Mouse (Mus musculus) hematopoietic stem cell, adult 5-6 weeks (primary cell): ENCODE data around the gene Kcnrg. TPM values are rescaled to one million over a fixed set of nuclear protein-coding genes. Genes with fewer than 3 reads are reported as not detected.
"Not testable (repeated sequence)": the region's sequence is repeated elsewhere in the genome, so short reads cannot be mapped to it uniquely, and the experiment has no call there.

Source experiments
- ATAC-seq, 2 experiments: fragments of 125-278 bp in 1 of 2; replicated peaks in 1 of 2; 2 replicates each; pipeline ENCODE4 v1.8.0; 2016 to 2017; ENCODE audit warnings: inconsistent platforms in 2 of 2, mild to moderate bottlenecking in 2 of 2, moderate number of reproducible peaks in 2 of 2, low read depth in 1 of 2, moderate TSS enrichment in 1 of 2; ENCODE audit not compliant: low FRiP score in 2 of 2, poor library complexity in 2 of 2, severe bottlenecking in 2 of 2, insufficient read depth in 1 of 2, low TSS enrichment in 1 of 2
- total RNA-seq: library from RNA; stranded (forward); fragments of 172-1452, 232-1000 nt; gene quantifications from 2 replicates; pipeline ENCODE4 v1.2.3, GENCODE M21; 2017

The Kcnrg gene
- 0.94 and 2.6 TPM in 2 replicates for total RNA-seq

DNA sequence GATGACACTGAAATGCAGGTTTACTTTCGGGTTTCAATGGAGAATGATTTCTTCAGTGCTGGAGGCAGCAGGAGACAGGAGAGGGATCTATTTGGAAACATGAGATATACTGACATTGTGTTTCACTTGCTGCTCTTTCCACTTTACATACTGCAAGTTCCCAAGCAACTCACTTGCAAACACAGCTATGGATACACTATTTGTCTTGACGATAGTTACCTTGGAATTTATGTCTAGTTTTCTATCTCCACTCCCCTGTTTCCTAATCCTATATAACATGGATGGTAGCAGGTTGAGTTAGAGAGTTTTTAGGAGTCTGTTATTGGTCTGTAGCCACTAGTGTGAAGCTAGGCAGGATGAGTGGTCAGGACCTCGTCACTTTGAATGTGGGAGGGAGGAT is at the start of gene Kcnrg:
Kcnrg (plus strand) TSS at position 301 of the 400 bp plus-strand sequence.
- no peak for ATAC-seq

DNA sequence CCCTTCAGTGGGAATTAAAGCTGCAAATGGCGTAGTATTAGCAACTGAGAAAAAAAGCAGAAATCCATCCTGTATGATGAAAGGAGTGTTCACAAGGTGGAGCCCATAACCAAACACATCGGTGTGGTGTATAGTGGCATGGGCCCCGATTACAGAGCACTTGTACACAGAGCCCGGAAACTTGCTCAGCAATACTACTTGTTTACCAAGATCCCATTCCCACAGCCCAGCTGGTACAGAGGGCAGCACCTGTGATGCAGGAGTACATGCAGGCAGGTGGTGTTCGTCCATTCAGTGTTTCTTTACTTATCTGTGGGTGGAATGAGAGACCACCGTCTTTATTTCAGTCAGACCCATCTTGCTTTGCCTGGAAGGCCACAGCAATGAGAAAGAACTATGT is 48.4 kb upstream of the Kcnrg start:
- no peak for ATAC-seq

DNA sequence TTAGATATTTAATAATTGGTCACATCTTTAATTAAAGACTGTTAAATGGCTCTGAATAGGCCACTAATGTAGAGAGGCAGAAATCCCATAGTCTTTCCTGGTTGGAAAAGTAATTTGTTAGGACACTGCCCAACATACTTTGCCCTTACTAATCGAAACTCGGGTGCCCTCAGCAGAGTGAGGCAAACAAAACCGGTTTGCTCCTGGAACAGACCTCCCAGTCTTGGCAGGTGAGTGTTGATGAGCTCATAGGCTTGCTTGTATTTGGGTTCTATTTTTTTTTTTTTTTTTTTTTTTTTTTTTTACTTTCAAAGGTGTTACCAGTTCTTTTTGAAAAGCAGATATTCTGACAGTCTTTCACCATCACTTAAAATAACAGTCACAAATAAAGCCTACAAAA is 47.4 kb upstream of the Kcnrg start:
- no peak for ATAC-seq

DNA sequence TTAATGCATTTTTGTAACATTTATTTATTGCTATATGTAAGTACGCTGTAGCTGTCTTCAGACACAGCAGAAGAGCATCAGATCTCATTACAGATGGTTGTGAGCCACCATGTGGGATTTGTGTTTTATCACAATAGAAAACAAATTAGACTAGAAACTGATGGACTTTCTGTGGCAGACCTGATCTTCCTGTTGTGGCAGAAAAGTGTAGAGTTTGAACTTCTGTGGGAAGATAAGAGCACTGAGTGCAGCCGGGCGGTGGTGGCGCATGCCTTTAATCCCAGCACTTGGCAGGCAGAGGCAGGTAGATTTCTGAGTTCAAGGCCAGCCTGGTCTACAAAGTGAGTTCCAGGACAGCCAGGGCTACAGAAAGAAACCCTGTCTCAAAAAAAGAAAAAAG is 41.0 kb upstream of the Kcnrg start:
- ATAC-seq: not testable (repeated sequence)

DNA sequence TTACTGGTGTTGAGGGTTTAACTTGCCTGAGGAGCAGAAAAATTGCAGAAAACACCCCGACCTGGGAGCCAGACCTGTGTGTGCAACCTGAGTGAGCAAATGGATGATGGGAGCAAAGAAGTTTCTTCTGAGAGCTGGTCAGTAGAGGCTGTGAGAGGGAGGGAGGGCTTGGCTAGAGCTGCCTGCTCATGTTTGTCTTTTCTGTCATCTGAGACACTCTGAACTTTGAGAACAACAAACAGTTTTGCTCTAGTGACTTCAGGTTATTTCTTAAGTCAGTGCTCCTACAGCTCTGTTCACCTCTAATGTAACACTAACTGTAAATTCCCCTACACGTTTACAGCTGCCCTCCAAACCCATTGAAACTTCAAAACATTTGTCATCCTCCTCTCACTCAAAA is 37.9 kb upstream of the Kcnrg start:
- ATAC-seq: no peak

DNA sequence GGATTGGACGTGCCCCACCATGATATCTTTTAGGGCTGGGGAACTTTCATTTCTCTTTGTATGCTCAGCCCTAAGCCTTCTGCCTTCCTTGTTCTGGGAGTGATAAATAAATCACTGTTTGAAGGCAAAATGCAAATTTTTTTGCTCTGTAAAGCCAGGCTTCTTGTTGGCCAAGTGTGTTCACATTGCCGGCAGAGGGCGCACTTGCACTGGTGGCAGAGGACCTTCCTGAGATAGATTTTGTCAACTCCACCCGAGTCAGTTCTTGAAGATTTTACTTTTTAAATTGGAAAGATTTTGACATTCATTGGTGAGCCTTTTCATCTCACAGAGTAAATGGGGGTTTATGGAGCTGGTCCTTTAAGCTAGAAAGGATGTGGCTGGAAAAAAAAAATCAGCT is 35.9 kb upstream of the Kcnrg start:
- ATAC-seq: peak; percentile 65 to 75; a peak in 2 of 4 replicates

DNA sequence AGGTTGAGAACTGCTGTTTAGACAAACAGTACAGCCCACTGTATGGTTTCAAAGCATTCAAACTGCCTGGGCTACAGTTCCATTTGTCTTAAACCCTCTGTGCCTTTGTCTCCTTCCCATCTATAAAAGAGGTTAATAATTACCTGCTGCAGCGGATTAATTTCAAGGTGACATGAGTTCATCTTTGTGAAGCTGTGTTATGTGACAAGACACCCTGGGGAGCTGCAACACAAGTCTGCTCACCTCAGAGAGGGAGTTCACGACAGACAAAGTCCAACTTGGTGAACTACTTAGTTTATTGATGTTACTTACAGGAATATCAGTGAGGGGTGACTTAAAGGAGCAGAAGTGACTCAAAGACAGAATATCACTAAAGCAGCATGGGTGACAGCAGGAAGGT is 35.1 kb upstream of the Kcnrg start:
- ATAC-seq: no peak

DNA sequence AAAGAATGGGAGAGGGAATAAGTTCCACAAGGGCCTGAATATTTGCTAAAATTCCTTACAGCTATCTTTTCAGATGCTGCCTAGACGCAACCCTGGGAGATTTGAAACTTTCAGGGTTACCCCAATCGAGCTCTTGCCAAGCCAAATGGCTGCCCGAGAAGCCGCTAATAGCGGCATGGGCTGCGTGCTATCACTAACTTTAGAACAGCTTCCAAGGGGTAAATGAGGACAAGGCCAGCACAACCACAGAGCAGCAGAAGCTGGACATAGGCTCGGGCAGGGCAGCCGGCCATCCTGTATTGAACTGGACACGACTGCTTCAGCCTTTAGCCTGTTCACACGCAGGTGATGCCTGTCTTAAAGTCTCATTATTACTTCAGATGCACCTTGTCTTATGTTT is 32.2 kb upstream of the Kcnrg start:
- ATAC-seq: no peak

DNA sequence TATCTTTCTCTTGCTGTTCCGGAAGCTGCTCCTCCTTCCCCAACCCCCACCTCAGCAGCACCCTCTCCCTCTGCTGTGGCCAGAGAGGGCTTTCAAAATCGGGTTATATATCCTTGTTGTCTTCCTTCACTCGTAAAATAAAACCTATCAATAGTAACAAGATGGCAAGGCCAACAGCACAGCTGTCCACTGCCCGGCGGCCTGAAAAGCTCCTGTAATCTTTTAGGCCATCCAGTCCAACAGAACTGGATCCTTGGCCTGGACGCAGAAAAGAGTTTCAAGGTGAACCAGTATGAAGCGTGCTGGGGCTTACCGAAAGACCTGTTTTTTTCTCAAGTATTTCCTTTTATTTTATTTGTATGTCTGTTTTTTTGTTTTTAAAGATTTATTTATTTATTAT is 31.3 kb upstream of the Kcnrg start:
- ATAC-seq: no peak

DNA sequence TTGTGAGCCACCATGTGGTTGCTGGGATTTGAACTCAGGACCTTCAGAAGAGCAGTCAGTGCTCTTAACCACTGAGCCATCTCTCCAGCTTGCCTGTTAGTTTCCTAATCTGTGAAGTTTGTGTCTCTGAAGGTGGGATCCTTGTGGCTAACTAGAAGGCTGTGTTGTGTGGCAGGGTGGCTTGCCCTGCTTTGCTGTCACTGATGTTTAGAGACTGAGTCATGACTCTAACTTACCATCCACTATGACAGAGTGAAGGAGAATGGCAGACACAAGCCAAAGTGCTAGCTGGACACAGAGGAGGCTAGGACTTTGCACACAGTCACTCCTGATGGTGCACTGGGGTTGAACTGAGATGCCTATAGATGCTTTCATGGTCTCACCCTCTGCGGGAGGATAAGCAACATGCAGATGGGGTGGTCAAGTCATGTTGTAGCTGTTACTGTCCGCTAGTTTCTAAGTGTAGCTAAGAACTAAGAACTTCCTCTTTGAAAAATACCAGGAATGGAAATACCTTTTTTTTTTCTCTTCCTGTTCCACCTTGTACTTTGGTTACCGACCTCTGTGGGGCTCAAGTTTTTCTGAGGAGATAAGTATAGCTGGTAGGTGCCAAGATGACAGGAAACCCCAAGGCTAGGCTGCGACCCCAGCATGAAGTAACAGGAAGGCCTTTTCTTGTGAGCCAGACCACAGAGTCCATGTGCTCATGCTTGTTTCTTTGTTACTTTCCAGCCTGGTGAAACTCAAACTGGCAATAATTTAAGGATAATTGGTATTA is 17.8 kb upstream of the Kcnrg start:
- peak; percentile 90 to 98 for ATAC-seq

DNA sequence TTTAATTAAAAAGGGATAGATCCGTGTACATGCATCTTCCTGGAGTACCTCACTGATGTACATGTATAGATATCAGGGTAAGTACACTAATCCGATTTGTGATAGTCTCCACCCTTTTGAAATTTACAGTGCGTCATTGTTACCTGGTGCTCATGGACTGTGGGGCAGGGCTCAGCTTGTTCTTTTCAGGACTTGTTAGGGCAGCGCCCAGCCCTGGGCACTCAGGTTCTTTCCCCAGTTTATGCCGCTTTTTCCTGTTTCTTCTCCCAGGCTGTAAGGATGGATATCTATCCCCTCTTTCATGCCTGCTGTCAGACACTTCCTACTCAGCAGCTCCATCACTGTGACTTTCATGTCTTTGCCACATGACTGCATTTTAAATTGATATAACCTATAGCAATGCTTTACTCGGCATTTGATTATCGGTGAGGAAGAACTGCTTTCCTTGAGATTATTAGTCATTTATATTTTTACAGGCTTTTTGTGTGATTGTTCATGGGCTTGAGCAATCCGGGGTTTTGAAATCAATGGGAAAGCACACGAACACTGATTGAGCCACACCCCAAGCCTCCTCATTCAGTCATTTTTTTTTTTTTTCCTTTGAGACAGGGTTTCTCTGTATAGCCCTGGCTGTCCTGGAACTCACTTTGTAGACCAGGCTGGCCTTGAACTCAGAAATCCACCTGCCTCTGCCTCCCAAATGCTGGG is 10.4 kb upstream of the Kcnrg start:
- ATAC-seq: no peak

DNA sequence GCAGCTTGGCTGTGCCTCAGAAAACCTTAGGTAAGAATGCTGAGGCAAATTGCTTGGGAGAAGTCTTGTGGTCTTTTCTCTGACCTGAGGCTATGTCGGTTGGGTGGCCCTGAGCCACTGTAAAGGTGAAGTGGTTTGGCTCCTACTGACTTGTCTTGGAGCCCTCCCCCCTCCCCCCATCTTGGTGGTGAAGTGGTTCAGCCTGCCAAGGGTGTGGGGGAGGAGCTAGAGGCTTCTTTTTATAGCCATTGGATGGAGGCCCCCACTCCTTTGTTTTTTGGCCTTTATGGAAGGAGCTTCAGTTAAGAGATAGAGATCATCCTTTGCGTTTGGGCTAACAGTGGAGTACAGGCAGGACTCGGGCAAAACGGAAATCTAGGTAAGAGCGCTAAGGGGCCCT is 9.3 kb upstream of the Kcnrg start, which contains the start of gene Trim13:
Trim13 (plus strand) TSS at position 280 of the 400 bp plus-strand sequence.
- ATAC-seq: peak; percentile 19 to 46; a peak in 3 of 4 replicates

DNA sequence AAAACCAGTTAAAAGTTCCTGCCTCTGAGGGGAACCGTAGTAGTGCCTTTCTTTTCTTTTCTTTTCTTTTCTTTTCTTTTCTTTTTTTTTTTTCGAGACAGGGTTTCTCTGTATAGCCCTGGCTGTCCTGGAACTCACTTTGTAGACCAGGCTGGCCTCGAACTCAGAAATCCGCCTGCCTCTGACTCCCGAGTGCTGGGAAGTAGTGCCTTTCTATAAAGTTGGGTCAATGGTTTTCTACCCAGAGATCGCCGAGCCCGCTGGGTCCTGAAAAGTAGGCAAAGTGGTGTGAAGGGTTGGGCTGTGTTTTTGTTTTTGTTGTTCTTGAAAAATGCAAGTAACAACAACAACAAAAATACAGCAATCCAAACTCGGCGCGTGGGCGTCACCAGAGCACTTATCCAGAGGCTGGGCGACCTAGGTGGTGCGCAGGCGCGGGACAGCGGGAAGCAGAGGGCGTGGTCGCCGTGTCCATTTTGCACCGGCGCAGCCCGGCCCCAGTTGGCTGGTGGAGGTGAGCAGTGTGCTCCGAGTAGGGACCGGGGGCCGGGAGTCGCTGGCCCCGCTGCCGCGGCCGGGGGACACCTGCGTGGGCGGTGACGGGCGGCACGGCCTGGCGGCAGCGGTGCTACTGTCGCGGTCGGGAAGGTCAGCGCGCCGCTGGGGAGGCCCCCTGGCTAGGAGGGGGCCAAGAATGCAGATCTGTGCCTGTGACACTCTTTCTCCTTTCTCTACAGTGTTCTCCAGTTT is 8.0 kb upstream of the Kcnrg start:
- peak; percentile 97 for ATAC-seq

DNA sequence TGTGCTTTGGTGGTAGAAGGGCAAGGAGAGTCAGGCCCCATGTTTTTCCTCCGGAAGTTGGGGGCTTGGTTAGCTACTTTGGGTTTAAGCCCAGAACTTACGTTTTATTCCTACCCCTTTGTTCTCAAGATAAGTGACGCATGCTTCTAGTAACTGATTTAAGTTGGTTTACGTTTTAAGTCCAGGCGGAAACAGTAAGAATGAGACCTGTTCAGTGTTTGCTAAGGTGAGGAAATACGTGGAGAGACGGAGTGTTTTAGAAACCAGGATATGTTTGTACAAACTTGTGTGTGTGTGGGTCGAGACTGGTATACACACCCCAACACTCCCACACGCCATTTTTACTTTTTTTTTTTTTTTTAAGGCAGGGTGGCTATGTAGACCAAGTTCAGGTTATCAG is 5.9 kb upstream of the Kcnrg start:
- ATAC-seq: no peak

DNA sequence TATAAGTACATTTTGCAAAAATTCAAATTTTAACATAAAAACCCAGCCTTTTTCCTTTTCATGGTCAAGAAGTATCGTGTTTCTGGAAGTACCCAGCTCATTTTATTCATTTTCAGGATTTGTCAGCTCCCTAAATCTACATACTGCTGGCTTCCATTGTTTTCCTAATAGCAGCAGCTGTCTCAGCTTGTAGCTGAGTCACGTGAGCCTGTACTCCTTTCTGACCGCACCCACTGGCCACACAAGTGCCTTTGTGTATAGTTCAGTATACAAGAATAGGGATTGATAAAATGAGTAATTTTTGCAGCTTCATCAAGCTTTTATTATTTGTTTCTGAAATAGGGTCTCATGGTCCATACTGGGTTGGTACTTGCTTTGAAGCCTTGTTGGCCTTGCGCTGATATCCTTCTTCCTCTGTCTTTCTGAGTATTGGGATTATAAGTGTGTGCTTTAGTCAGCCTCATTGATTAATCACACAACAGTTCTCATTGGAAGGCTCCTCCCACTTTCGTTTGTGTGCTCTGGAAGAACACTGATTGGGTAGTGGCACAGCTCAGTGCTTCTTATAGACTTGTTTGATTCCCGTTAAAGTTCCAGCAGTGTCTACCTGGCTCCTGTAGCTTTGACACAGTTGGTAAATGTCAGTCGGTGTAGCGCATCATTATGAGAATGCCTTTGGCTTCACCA is 4.0 kb upstream of the Kcnrg start:
- ATAC-seq: no peak

DNA sequence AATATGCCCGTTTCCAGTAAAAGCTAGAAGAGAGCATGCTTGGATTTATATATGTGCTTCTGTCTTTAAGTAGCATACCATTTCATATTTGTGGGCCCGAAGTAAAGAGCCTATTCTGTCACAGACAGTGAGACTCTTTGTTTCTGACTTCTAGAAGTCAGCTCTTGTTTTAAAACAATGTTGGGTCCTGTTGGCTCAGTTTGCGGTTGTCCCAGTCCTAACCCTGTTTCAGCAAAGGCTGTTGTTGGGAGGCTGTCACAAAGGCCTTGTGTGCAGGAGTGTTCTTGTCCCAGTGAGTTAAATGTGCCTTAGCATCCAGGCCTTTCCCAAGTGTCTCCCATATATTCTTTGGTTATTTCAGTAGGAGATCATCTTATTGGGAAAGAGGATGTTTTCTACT is 3.2 kb upstream of the Kcnrg start:
- ATAC-seq: no peak

DNA sequence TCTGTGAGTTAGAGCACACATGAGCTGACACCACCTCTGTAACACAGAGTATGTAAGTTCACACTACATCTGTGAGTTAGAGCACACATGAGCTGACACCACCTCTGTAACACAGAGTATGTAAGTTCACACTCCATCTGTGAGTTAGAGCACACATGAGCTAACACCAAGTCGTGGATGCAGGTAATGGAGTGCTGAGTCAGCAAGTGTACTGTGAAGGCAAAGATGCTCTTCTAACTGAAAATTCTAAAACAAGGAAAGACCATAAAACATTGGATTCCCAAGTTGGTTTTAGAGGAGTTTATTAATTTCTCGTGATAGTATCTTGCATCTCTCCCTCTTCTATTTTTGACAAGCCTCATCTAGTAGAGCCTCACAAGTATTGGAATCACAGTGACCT is 1.2 kb upstream of the Kcnrg start:
- ATAC-seq: not testable (repeated sequence)

DNA sequence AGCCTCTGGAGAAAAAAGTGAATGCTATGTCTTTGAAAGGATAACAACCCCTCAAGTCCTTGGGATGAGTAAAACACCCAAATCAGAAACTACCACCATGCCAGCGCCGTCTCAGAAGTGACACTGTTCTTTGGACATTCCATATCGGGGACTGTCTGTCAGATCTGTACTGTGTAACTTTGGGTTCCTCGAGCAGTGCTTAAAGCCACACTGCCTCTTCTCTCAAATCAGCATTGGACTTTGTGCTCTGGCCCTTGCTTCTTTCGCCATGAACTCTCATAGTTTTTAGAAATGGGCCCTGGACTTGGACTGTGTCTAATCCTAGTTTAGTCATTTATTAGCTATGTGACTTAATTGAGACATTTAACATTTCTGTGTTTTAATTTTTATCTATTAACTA is 4.5 kb downstream of the Kcnrg start:
- ATAC-seq: no peak
